Mouse (Mus musculus) G1E (cell line): ENCODE measurements around the gene Apex2.
"Not testable (repeated sequence)": the region's sequence is repeated elsewhere in the genome, so short reads cannot be mapped to it uniquely, and the experiment has no call there.

Experiments
- CTCF ChIP-seq: IDR thresholded peaks from 2 replicates; pipeline ENCODE4 v1.5.1; 2012; ENCODE audit warnings: low read depth, low read length, inconsistent platforms, mixed read lengths
- GATA1 ChIP-seq: IDR thresholded peaks from 2 replicates; pipeline ENCODE4 v1.6.1; 2012; ENCODE audit warnings: borderline replicate concordance, low read length, inconsistent platforms, mixed read lengths
- GATA2 ChIP-seq: IDR thresholded peaks from 2 replicates; pipeline ENCODE4 v1.6.1; 2012; ENCODE audit warnings: low read depth, low read length, inconsistent platforms, borderline replicate concordance
- POLR2AphosphoS5 ChIP-seq: IDR thresholded peaks from 2 replicates; pipeline ENCODE4 v1.6.1; 2012; ENCODE audit warnings: low read depth, low read length, inconsistent platforms; ENCODE audit not compliant: insufficient replicate concordance
- TAL1 ChIP-seq: conservative IDR thresholded peaks from 2 replicates; pipeline ENCODE4 v1.6.1; 2012; ENCODE audit warnings: low read depth, low read length, inconsistent platforms, mixed read lengths

DNA sequence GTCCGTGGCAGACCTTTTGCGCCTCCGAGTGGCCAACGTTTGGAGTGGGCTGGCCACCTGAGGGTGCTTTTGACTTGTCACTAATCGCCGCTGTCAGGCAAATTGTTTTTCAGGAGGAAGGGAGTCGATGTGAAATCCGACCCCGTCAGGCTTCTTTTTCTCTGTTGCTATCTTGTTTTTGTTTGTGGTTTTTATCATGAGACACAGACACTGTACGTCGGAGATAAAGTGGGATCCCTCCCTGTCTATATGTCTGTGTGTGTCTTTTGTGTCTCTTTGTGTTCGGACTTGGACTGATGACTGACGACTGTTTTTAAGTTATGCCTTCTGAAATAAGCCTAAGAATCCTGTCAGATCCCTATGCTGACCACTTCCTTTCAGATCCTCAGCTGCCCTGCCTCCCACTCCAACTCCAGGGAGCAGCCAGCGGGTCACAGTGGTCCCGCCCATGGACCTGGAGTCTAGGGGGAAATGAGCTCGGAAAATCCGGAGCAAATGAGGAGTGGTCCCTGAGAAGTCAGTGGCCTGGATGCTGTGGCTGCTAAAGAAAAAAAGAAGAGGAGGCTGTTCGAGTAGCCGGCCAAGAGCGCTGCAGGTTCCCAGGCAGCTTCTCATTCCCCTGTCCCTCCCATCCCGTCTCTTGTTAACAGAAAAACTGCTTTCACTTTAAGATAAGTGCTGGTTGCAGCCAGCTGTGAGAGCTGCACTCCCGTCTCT lies 103.2 kb downstream of the Apex2 start:
- TF ChIP-seq CTCF, GATA1, GATA2, POLR2AphosphoS5, TAL1: not testable (repeated sequence)
